Mouse (Mus musculus) embryonic facial prominence, embryonic 14.5 days (tissue): ENCODE measurements at regions not wholly inside any gene's neighbourhood (a gene's known extent, or its start where the extent isn't known, plus 50 kb on each side); places are given as distances from the start of the nearest gene placed in this dataset.
"Not testable (repeated sequence)": the region's sequence is repeated elsewhere in the genome, so short reads cannot be mapped to it uniquely, and the experiment has no call there.

Experiments
- ATAC-seq: fragments of 200-750 bp; cut with Nextera tagmentation; 2 replicates; pipeline ENCODE4 v1.8.0; 2017; ENCODE audit warnings: low read depth, moderate number of reproducible peaks, moderate TSS enrichment
- DNase-seq: peaks from one replicate; pipeline ENCODE4 v3.0.0-alpha.2; 2015; ENCODE audit warnings: low spot score
- H3K27ac ChIP-seq: fragments of 300-500 bp; sonication (generic); replicated peaks from 2 replicates; pipeline ENCODE4 v1.5.1; 2014; ENCODE audit warnings: low read depth, mild to moderate bottlenecking, low read length, moderate library complexity
- H3K27me3 ChIP-seq: fragments of 300-500 bp; sonication (generic); replicated peaks from 2 replicates; pipeline ENCODE4 v1.6.1; 2014; ENCODE audit warnings: low read length; ENCODE audit not compliant: control insufficient read depth, insufficient read depth
- H3K36me3 ChIP-seq: fragments of 300-500 bp; sonication (generic); 2 replicates; pipeline ENCODE4 v1.6.1; 2014; ENCODE audit warnings: low read length, mixed read lengths; ENCODE audit not compliant: control insufficient read depth, insufficient read depth
- H3K4me1 ChIP-seq: fragments of 300-500 bp; sonication (generic); 2 replicates; pipeline ENCODE4 v1.6.1; 2014; ENCODE audit warnings: antibody characterized with exemption, low read length; ENCODE audit not compliant: control insufficient read depth, insufficient read depth
- H3K4me2 ChIP-seq: fragments of 300-500 bp; sonication (generic); 2 replicates; pipeline ENCODE4 v1.6.1; 2014; ENCODE audit warnings: low read depth, mild to moderate bottlenecking, low read length, moderate library complexity, mixed read lengths
- H3K4me3 ChIP-seq: fragments of 300-500 bp; sonication (generic); 2 replicates; pipeline ENCODE4 v1.5.1; 2014; ENCODE audit warnings: low read depth, mild to moderate bottlenecking, low read length
- H3K9ac ChIP-seq: fragments of 300-500 bp; sonication (generic); 2 replicates; pipeline ENCODE4 v1.6.1; 2014; ENCODE audit warnings: low read depth, mild to moderate bottlenecking, low read length, moderate library complexity, mixed read lengths
- H3K9me3 ChIP-seq: fragments of 300-500 bp; sonication (generic); 2 replicates; pipeline ENCODE4 v1.6.1; 2016; ENCODE audit warnings: low read length; ENCODE audit not compliant: control insufficient read depth
- WGBS: fragments of 180-500 bp; shearing (Covaris S2); extraction: QIAGEN DNeasy Blood & Tissue Kit; methylation state at CpG from one replicate; pipeline ENCODE4 v1.1.7; 2014; 5-methylcytosine and 5-hydroxymethylcytosine counted together

GRCm38 (mm10) chr10:99584855-99585254 is 174.6 kb downstream of the Csl start:
- H3K27ac ChIP-seq: no peak overlapping the region
- ATAC-seq (no peak), DNase-seq (no peak)
- H3K4me3 ChIP-seq: no peak overlapping the region
- WGBS: 80% methylated on average over 2 of the region's 2 CpGs
- no peak overlapping the region for H3K9ac ChIP-seq
- no peaks in the 10 kb centered on the region for H3K27me3 ChIP-seq
- H3K36me3 ChIP-seq: no peaks in the 10 kb centered on the region
- no peaks in the 10 kb centered on the region for H3K4me1 ChIP-seq
- H3K4me2 ChIP-seq: no peak overlapping the region
- no peaks in the 10 kb centered on the region for H3K9me3 ChIP-seq

GRCm38 (mm10) chr10:99592220-99592619 is 167.2 kb downstream of the Csl start:
- Histone ChIP-seq H3K9me3 (no peaks in the 10 kb centered on the region), H3K9ac (no peak overlapping the region), H3K4me1 (peaks cover 11% of the 10 kb centered on the region), H3K27ac (no peak overlapping the region), H3K36me3 (no peaks in the 10 kb centered on the region), H3K4me3 (no peak overlapping the region), H3K4me2 (peak overlapping the region; percentile 43), H3K27me3 (no peaks in the 10 kb centered on the region)
- ATAC-seq (peak; percentile 90), DNase-seq (peak; percentile 84)
- 7% methylated on average over 8 of the region's 9 CpGs for WGBS

GRCm38 (mm10) chr10:99595659-99596058 is 163.8 kb downstream of the Csl start:
- H3K4me1 ChIP-seq: peaks cover 11% of the 10 kb centered on the region
- H3K9ac ChIP-seq: no peak overlapping the region
- no peak overlapping the region for H3K27ac ChIP-seq
- DNase-seq: no peak
- 0 out of 2 replicates have a peak, but pooled peaks cover 3% of the 10 kb centered on the region for H3K9me3 ChIP-seq
- H3K4me2 ChIP-seq: no peak overlapping the region
- no peaks in the 10 kb centered on the region for H3K36me3 ChIP-seq
- no peak overlapping the region for H3K4me3 ChIP-seq
- ATAC-seq: no peak
- H3K27me3 ChIP-seq: no peaks in the 10 kb centered on the region
- 83% methylated on average over 12 of the region's 14 CpGs for WGBS

GRCm38 (mm10) chr10:99599142-99600120 is 160.0 kb downstream of the Csl start:
- 56% methylated on average over 24 of the region's 34 CpGs for WGBS
- peak overlapping the region; percentile 43 for H3K4me3 ChIP-seq
- peak overlapping the region; percentile 63 for H3K9ac ChIP-seq
- H3K36me3 ChIP-seq, H3K9me3 ChIP-seq, H3K4me1 ChIP-seq, H3K27me3 ChIP-seq, DNase-seq: not testable (repeated sequence)
- H3K27ac ChIP-seq: peak overlapping the region; percentile 40; the same call in 1 of the 2 replicates
- H3K4me2 ChIP-seq: peak overlapping the region; percentile 53
- ATAC-seq: peak; percentile 75; the same call in 1 of the 2 replicates

GRCm38 (mm10) chr10:99602331-99602730 is 157.1 kb downstream of the Csl start:
- no peak overlapping the region for H3K9ac ChIP-seq
- H3K4me1 ChIP-seq: no peaks in the 10 kb centered on the region
- no peak overlapping the region for H3K4me3 ChIP-seq
- no peak overlapping the region for H3K27ac ChIP-seq
- H3K4me2 ChIP-seq: no peak overlapping the region
- no peaks in the 10 kb centered on the region for H3K36me3 ChIP-seq
- 71% methylated on average over 5 of the region's 5 CpGs for WGBS
- H3K9me3 ChIP-seq: 0 out of 2 replicates have a peak, but pooled peaks cover 3% of the 10 kb centered on the region
- DNase-seq: no peak
- ATAC-seq: no peak
- no peaks in the 10 kb centered on the region for H3K27me3 ChIP-seq

GRCm38 (mm10) chr10:99604172-99604571 is 155.3 kb downstream of the Csl start:
- H3K4me2 ChIP-seq: no peak overlapping the region

GRCm38 (mm10) chr10:99608477-99608876 is 151.0 kb downstream of the Csl start:
- no peaks in the 10 kb centered on the region for H3K27me3 ChIP-seq
- DNase-seq: no peak
- no peak for ATAC-seq
- H3K9me3 ChIP-seq: peaks cover 8% of the 10 kb centered on the region; the same call in 1 of the 2 replicates
- 80% methylated on average over 10 of the region's 10 CpGs for WGBS
- no peak overlapping the region for H3K4me2 ChIP-seq
- no peak overlapping the region for H3K9ac ChIP-seq
- no peak overlapping the region for H3K27ac ChIP-seq
- no peaks in the 10 kb centered on the region for H3K36me3 ChIP-seq
- no peak overlapping the region for H3K4me3 ChIP-seq
- H3K4me1 ChIP-seq: no peaks in the 10 kb centered on the region

More at GRCm38 (mm10) chr10:99604172-99604571, 155.3 kb downstream of the Csl start:
- WGBS: 92% methylated on average over 1 of the region's 1 CpGs
- Histone ChIP-seq H3K36me3 (no peaks in the 10 kb centered on the region), H3K27ac (no peak overlapping the region), H3K27me3 (no peaks in the 10 kb centered on the region), H3K4me3 (no peak overlapping the region), H3K9me3 (no peaks in the 10 kb centered on the region), H3K9ac (no peak overlapping the region), H3K4me1 (no peaks in the 10 kb centered on the region)
- no peak for DNase-seq
- ATAC-seq: no peak

GRCm38 (mm10) chr10:99609420-99609819 is 150.0 kb downstream of the Csl start:
- Histone ChIP-seq H3K36me3 (no peaks in the 10 kb centered on the region), H3K27ac (no peak overlapping the region), H3K4me2 (no peak overlapping the region), H3K9ac (no peak overlapping the region), H3K9me3 (peaks cover 8% of the 10 kb centered on the region; the same call in 1 of the 2 replicates), H3K4me3 (no peak overlapping the region), H3K27me3 (no peaks in the 10 kb centered on the region), H3K4me1 (no peaks in the 10 kb centered on the region)
- WGBS: 91% methylated on average over 3 of the region's 3 CpGs
- DNase-seq: no peak
- no peak for ATAC-seq
